Mouse (Mus musculus): ENCODE measurements around the gene Rgsl1. TPM values are rescaled to one million over a fixed set of nuclear protein-coding genes. Genes with fewer than 3 reads are reported as not detected.
"Not testable (repeated sequence)": the region's sequence is repeated elsewhere in the genome, so short reads cannot be mapped to it uniquely, and the experiment has no call there.

Rgsl1 gene
- polyA plus RNA-seq, 1 experiment from 2014 or later = 0.44 TPM

DNA sequence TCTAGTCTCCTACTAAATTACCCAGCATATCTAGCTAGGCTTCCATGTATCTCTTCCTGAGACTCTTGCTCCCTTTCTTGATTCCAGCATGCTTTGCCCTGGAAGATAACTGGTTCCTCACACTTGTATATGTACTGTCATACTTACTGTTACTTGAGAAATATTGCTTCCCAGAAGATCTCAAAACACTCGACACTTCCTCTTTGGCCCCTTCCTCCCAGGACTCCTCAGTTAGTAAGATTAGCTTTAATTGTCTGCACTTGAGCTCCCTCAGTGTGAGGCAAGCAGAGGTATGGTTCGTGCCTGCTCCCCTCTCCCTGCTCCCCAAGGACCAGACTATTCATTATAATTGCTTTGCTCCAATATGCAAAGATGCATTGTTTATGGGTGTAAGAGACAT, 53.2 kb downstream of the Rgsl1 start:
- WGBS = 64% methylated on average over 2 of the region's 2 CpGs
- H3K9me3 ChIP-seq (ENCODE audit: control insufficient read depth, low read length) = no peaks in the 10 kb centered on the region
- H3K4me2 ChIP-seq (ENCODE audit: low read length) = no peak overlapping the region
- no peaks in the 10 kb centered on the region for H3K36me3 ChIP-seq (ENCODE audit: control insufficient read depth, insufficient read depth)
- H3K4me1 ChIP-seq (replicated peaks; ENCODE audit: control insufficient read depth, insufficient read depth, low read length) = no peaks in the 10 kb centered on the region
- no peak overlapping the region for H3K9ac ChIP-seq (replicated peaks; ENCODE audit: low read depth, low read length)
- no peak for ATAC-seq
- H3K4me3 ChIP-seq (replicated peaks; ENCODE audit: low read length) = no peak overlapping the region
- no peaks in the 10 kb centered on the region for H3K27me3 ChIP-seq (replicated peaks; ENCODE audit: control insufficient read depth, insufficient read depth, low read length)
- H3K27ac ChIP-seq (ENCODE audit: low read length) = no peak overlapping the region

DNA sequence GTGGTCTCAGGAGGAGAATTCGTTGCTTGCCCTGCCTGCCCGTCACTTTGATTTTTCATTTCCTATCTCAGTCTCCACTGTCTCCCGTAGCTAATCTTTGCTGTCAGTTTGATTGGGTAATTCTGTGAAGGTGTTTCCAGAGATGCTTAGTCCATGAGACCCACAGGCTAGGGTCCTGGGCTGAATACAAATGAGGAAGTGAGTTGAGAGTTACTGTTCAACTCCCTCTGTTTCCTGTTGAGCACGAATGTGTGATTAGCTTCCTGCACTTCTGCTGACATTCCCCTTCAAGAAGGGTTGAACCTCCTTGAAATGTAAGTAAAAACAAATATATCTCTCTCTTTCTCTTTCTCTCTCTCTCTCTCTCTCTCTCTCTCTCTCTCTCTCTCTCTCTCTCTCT, 58.3 kb downstream of the Rgsl1 start:
- ATAC-seq = no peak
- Histone ChIP-seq H3K4me2 (ENCODE audit: low read length) (no peak overlapping the region), H3K9me3 (ENCODE audit: control insufficient read depth, low read length) (no peaks in the 10 kb centered on the region), H3K27ac (ENCODE audit: low read length) (no peak overlapping the region), H3K4me3 (replicated peaks; ENCODE audit: low read length) (no peak overlapping the region), H3K36me3 (ENCODE audit: control insufficient read depth, insufficient read depth) (no peaks in the 10 kb centered on the region), H3K4me1 (replicated peaks; ENCODE audit: control insufficient read depth, insufficient read depth, low read length) (no peaks in the 10 kb centered on the region), H3K27me3 (replicated peaks; ENCODE audit: control insufficient read depth, insufficient read depth, low read length) (no peaks in the 10 kb centered on the region), H3K9ac (replicated peaks; ENCODE audit: low read depth, low read length) (no peak overlapping the region)
- 82% methylated on average over 4 of the region's 4 CpGs for WGBS

DNA sequence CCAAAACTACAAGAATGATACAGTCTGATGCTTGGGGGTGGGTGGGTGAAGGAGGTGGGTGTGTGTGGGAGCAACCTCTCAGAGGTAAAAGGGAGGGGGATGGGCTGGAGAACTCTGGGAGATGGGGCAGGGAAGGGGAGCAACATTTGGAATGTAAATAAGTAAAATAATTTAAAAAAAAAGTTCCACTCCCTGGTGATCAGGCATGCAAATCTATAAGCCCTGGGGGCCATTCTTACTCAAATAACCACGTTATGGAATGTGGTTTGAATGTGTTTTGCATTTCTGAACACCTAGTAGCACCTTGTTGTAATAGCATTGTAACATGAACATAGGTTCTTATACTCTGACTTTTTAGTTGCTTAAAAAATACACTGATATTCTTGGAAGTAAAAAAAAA, 60.6 kb downstream of the Rgsl1 start:
- WGBS = 46% methylated on average over 1 of the region's 1 CpGs
- no peak overlapping the region for H3K4me3 ChIP-seq (replicated peaks; ENCODE audit: low read length)

DNA sequence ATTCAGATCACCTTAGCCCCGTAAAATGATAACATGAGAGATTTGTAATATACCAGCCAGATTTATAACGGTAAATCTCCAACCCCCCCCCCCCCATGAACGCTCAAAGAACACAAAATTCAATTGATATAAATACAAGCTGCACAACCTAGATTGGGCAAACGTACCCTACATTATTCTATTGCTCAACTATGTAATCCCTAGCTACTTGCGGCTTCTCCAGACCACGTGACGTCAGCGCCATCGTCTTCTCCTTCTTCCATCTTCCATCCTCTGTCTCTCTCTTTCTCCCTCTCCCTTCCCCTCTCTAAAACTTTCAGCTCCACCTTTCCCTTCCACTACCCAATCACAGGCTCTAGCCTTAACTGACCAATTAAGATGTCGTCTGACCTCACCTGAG, 65.7 kb downstream of the Rgsl1 start:
- H3K4me3 ChIP-seq (replicated peaks; ENCODE audit: low read length) = no peak overlapping the region
- H3K4me1 ChIP-seq (replicated peaks; ENCODE audit: control insufficient read depth, insufficient read depth, low read length) = no peaks in the 10 kb centered on the region
- no peak for ATAC-seq
- H3K27ac ChIP-seq (ENCODE audit: low read length) = no peak overlapping the region
- no peaks in the 10 kb centered on the region for H3K9me3 ChIP-seq (ENCODE audit: control insufficient read depth, low read length)
- H3K9ac ChIP-seq (replicated peaks; ENCODE audit: low read depth, low read length) = no peak overlapping the region
- no peaks in the 10 kb centered on the region for H3K27me3 ChIP-seq (replicated peaks; ENCODE audit: control insufficient read depth, insufficient read depth, low read length)
- H3K4me2 ChIP-seq (ENCODE audit: low read length) = no peak overlapping the region
- 90% methylated on average over 10 of the region's 10 CpGs for WGBS
- no peaks in the 10 kb centered on the region for H3K36me3 ChIP-seq (ENCODE audit: control insufficient read depth, insufficient read depth)

More for the DNA sequence above, 60.6 kb downstream of the Rgsl1 start:
- Histone ChIP-seq H3K4me2 (ENCODE audit: low read length) (no peak overlapping the region), H3K27me3 (replicated peaks; ENCODE audit: control insufficient read depth, insufficient read depth, low read length) (no peaks in the 10 kb centered on the region), H3K36me3 (ENCODE audit: control insufficient read depth, insufficient read depth) (no peaks in the 10 kb centered on the region), H3K4me1 (replicated peaks; ENCODE audit: control insufficient read depth, insufficient read depth, low read length) (no peaks in the 10 kb centered on the region), H3K27ac (ENCODE audit: low read length) (no peak overlapping the region), H3K9me3 (ENCODE audit: control insufficient read depth, low read length) (no peaks in the 10 kb centered on the region), H3K9ac (replicated peaks; ENCODE audit: low read depth, low read length) (no peak overlapping the region)
- ATAC-seq = no peak

DNA sequence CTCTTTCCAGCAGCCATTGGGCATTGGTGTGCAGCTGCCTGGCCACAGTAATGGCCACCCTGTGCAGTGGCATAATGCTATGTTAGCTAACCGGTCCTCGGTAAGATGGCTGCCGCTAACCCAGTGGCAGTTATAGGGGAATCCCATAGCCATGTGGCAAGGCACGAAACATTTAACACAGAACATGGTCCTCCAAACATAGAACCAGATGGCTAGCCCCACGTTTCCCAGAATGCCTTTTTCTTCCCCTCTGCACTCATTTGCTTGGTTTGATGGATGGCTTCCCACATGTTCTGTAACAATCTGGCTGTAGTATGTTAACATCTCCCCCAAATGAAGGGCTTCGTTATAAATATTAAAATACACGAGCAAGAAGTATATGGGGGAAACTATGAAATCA, 67.7 kb downstream of the Rgsl1 start:
- WGBS = 76% methylated on average over 7 of the region's 7 CpGs
- no peaks in the 10 kb centered on the region for H3K27me3 ChIP-seq (replicated peaks; ENCODE audit: control insufficient read depth, insufficient read depth, low read length)
- H3K9me3 ChIP-seq (ENCODE audit: control insufficient read depth, low read length) = no peaks in the 10 kb centered on the region
- no peak overlapping the region for H3K4me2 ChIP-seq (ENCODE audit: low read length)
- H3K4me3 ChIP-seq (replicated peaks; ENCODE audit: low read length) = no peak overlapping the region
- no peaks in the 10 kb centered on the region for H3K36me3 ChIP-seq (ENCODE audit: control insufficient read depth, insufficient read depth)
- no peaks in the 10 kb centered on the region for H3K4me1 ChIP-seq (replicated peaks; ENCODE audit: control insufficient read depth, insufficient read depth, low read length)
- no peak overlapping the region for H3K9ac ChIP-seq (replicated peaks; ENCODE audit: low read depth, low read length)
- ATAC-seq = 0 out of 2 replicates have a peak, but pooled peaks have one; percentile 45
- H3K27ac ChIP-seq (ENCODE audit: low read length) = no peak overlapping the region

DNA sequence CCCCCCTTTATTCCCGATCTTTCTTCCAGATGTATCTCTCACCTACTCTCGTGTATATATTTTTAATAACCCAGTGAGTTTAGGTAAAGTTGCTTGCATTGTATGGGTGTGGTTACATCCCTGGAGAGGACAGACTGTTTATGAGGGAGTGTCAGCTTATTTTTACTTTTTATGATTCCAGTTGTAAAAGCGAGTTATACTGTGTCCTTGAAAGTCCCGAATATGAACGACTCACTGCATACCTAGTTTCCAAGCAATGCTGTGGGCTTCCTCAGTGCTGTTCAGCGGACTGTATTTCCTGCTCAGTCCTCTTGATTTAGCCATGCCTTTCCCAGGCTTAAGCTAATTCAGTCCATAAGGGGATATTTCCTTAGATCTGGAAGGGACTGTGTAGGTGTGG, 68.8 kb downstream of the Rgsl1 start:
- no peak for ATAC-seq

DNA sequence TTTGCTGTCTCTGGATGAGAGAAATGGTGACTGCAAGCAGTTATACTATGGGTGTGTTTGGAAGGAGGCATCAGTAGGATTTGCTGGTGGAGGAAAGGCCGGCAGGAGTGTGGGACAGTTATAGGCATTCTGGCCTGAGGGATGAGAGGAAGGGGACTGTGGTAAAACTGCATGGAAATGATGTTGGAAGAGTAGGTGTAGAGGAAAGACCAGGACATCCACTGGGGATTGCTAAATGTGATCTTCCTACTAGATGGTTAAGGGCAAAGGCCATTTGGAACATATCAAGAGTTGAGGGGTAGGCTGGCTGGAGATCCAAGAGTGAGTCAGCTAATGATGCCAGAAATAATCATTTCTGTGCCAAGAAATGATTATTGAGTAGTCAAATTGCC, 73.2 kb downstream of the Rgsl1 start:
- Histone ChIP-seq H3K9me3 (ENCODE audit: control insufficient read depth, low read length) (no peaks in the 10 kb centered on the region), H3K9ac (replicated peaks; ENCODE audit: low read depth, low read length) (no peak overlapping the region), H3K4me3 (replicated peaks; ENCODE audit: low read length) (no peak overlapping the region), H3K4me1 (replicated peaks; ENCODE audit: control insufficient read depth, insufficient read depth, low read length) (no peaks in the 10 kb centered on the region), H3K27me3 (replicated peaks; ENCODE audit: control insufficient read depth, insufficient read depth, low read length) (no peaks in the 10 kb centered on the region), H3K27ac (ENCODE audit: low read length) (no peak overlapping the region), H3K36me3 (ENCODE audit: control insufficient read depth, insufficient read depth) (no peaks in the 10 kb centered on the region), H3K4me2 (ENCODE audit: low read length) (no peak overlapping the region)
- 90% methylated on average over 1 of the region's 1 CpGs for WGBS
- ATAC-seq = no peak

More for the DNA sequence above, 68.8 kb downstream of the Rgsl1 start:
- WGBS = 95% methylated on average over 6 of the region's 6 CpGs
- Histone ChIP-seq H3K9ac (replicated peaks; ENCODE audit: low read depth, low read length) (no peak overlapping the region), H3K27me3 (replicated peaks; ENCODE audit: control insufficient read depth, insufficient read depth, low read length) (no peaks in the 10 kb centered on the region), H3K4me2 (ENCODE audit: low read length) (no peak overlapping the region), H3K9me3 (ENCODE audit: control insufficient read depth, low read length) (no peaks in the 10 kb centered on the region), H3K4me3 (replicated peaks; ENCODE audit: low read length) (no peak overlapping the region), H3K36me3 (ENCODE audit: control insufficient read depth, insufficient read depth) (no peaks in the 10 kb centered on the region), H3K4me1 (replicated peaks; ENCODE audit: control insufficient read depth, insufficient read depth, low read length) (no peaks in the 10 kb centered on the region), H3K27ac (ENCODE audit: low read length) (no peak overlapping the region)

DNA sequence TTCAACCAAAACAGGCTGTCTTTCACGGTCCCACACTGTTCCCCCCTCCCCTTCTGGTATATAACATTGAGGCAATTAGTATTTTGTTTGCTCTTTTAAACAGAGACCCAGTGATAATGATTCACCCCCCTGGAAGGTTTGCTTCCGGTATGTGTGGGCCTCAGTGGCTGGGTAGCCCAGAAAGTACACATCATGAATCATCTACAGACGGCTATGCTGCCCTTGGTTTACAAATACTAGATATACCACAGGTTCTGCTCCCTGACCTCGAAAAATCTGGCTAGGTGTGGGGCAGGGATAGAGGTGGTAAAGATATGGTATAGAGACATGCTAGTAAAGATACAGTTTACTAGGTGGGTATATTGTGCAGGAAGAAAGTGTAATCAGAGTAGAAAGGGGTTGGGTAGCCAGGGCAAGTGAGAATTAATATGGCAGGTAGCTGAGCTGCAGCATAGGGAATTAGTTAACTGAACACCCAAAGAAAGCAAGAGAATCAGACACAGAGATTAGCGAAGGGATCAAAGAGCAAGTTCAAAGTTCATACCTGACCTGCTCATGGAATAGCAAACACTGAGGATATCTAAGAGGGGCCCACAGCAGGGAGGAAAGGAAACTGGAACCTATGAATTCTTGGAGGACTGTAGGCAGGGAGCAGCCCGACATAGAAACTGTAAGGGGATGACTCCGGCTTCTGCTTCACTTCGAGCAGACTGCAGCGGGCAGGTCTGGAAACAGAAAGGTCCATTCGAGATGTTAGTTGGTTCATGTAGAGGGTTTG, 73.8 kb downstream of the Rgsl1 start:
- no peak overlapping the region for H3K4me3 ChIP-seq (replicated peaks; ENCODE audit: low read length)
- no peak for ATAC-seq

DNA sequence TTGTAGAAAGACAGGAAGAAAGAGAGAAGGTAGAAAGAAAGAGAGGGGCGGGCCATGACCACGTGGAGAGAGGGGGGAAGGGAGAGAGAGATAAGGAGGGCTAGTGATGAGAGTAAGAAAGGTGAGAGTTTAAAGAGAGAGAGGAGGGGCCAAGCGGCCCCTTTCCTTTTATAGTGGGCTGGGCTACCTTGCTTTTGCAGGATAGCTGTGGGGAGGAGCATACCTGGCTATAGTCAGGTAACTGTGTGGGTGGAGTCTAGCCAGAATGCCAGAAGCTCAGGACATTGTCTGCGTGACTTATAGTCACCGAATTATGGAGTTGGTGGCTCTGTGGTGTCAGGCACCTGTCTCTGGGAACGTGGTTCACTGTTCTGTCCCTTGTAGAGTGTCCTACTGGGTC, 74.4 kb downstream of the Rgsl1 start:
- not testable (repeated sequence) for H3K9me3 ChIP-seq (ENCODE audit: control insufficient read depth, low read length); ATAC-seq; H3K9ac ChIP-seq (replicated peaks; ENCODE audit: low read depth, low read length); H3K27ac ChIP-seq (ENCODE audit: low read length); H3K27me3 ChIP-seq (replicated peaks; ENCODE audit: control insufficient read depth, insufficient read depth, low read length); H3K4me2 ChIP-seq (ENCODE audit: low read length); H3K4me3 ChIP-seq (replicated peaks; ENCODE audit: low read length); H3K36me3 ChIP-seq (ENCODE audit: control insufficient read depth, insufficient read depth); H3K4me1 ChIP-seq (replicated peaks; ENCODE audit: control insufficient read depth, insufficient read depth, low read length)
- WGBS = 68% methylated on average over 6 of the region's 6 CpGs

More for the DNA sequence above, 73.8 kb downstream of the Rgsl1 start:
- H3K4me1 ChIP-seq (replicated peaks; ENCODE audit: control insufficient read depth, insufficient read depth, low read length) = no peaks in the 10 kb centered on the region
- no peaks in the 10 kb centered on the region for H3K9me3 ChIP-seq (ENCODE audit: control insufficient read depth, low read length)
- WGBS = 87% methylated on average over 10 of the region's 10 CpGs
- no peaks in the 10 kb centered on the region for H3K36me3 ChIP-seq (ENCODE audit: control insufficient read depth, insufficient read depth)
- no peaks in the 10 kb centered on the region for H3K27me3 ChIP-seq (replicated peaks; ENCODE audit: control insufficient read depth, insufficient read depth, low read length)
- no peak overlapping the region for H3K27ac ChIP-seq (ENCODE audit: low read length)
- H3K9ac ChIP-seq (replicated peaks; ENCODE audit: low read depth, low read length) = no peak overlapping the region
- H3K4me2 ChIP-seq (ENCODE audit: low read length) = no peak overlapping the region

DNA sequence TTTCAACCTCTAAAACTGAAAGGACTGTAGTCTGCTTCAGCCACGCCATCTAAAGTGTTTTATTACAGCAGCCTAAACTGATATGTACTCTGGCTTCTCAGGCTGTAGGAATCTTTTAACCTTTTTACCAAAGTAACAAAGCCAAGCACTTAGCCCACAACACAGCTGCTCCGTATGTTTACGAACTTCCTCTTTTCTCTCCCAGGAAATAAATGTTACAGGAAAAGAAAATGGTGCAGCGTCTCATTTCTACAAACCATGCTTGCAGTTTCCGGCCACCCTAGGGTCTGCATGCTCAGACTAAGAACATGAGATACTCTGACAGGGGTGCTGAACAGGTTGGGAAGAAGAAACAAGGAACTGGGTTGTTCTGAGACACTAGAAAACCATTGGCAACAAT, 75.5 kb downstream of the Rgsl1 start:
- Histone ChIP-seq H3K4me2 (ENCODE audit: low read length) (no peak overlapping the region), H3K9me3 (ENCODE audit: control insufficient read depth, low read length) (no peaks in the 10 kb centered on the region), H3K4me1 (replicated peaks; ENCODE audit: control insufficient read depth, insufficient read depth, low read length) (no peaks in the 10 kb centered on the region), H3K36me3 (ENCODE audit: control insufficient read depth, insufficient read depth) (no peaks in the 10 kb centered on the region), H3K27me3 (replicated peaks; ENCODE audit: control insufficient read depth, insufficient read depth, low read length) (no peaks in the 10 kb centered on the region), H3K9ac (replicated peaks; ENCODE audit: low read depth, low read length) (no peak overlapping the region), H3K27ac (ENCODE audit: low read length) (no peak overlapping the region), H3K4me3 (replicated peaks; ENCODE audit: low read length) (no peak overlapping the region)
- no peak for ATAC-seq
- WGBS = 88% methylated on average over 5 of the region's 5 CpGs

All from forebrain, embryonic 16.5 days (tissue).